Mouse (Mus musculus): ENCODE data around the gene Setx.
"Not testable (repeated sequence)": the region's sequence is repeated elsewhere in the genome, so short reads cannot be mapped to it uniquely, and the experiment has no call there.

Setx gene

DNA sequence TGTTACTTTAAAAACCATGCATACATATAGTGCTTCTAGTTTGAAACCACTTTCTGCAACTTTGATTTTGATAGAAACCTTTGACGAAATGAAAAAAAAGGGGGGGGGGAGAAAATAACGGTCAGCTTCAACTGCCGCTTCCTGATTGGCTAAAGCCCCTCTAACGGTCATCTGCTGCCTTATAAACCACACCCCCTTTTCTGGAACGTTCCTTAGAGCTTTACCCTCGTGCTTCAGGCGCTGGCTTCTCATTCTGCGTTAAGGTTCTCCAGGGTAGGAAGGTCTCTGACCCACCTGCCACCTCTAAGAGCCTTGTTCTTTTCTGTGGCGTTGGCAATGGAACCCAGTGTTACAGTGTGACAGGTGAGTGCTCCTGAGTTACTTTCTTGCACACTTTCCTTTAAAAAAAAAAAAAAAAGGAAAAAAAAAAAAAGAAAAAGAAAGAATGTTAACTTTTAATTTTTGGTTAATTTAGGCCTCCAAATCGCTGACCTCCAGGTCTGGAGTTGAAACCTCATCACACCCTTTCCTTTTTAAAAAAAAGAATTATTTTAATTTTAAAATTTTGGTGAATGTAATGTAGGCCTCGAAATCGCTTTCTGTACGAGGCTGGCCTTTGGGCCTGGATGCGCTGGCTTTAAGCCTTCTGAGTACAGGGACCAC, at the start of gene Setx:
Gene Setx (plus strand): TSS at position 275 of the 663 bp plus-strand sequence.
- peak; percentile 53 for DNase-seq (ENCODE audit: low read depth)

DNA sequence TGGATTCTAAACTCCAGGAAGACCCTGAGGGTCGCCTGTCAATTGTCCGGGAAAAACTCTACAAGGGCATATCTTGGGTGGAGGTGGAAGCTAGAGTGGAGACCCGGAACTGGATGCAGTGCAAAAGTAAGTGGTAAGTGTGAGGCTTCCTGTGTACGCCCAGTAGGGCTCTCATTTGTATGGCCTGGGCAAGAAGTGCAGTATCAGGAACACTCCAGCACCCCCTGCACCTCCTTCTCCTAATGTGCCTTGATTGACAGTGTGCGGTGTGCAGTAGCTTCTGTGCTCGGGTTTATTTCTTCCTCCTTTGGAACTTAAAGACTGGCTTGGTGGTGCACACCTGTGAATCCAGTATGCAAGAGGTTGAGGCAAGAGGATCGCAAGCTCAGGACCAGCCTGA, 49.3 kb upstream of the Setx start:
- no peak for DNase-seq (ENCODE audit: low read depth)

- DNase-seq (ENCODE audit: low read depth), result no peak
Measured at GRCm38 (mm10) chr2:29075331-29076070, 48.5 kb upstream of the Setx start.

- no peak for DNase-seq (ENCODE audit: low read depth)
Measured at GRCm38 (mm10) chr2:29076226-29076625, 47.8 kb upstream of the Setx start.

DNA sequence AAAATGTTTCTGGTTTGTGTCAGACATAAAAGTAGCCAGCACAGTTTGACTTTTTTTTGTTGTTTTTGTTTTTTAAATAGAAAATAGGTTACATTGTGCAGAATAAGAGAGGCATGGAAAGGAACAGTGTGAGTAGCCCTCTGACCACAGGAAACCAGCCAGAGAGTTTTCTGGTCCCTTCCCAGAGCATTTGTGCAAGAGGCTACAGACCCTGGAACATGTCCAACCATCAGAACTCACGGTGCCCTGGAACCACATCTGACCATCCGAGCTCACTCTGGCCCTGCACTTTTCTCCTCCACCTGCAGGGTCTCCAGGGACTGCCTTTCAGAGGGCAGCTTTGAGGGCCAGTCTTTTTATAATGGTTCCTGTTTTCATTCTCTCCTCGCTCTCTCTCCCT, 42.0 kb upstream of the Setx start:
- DNase-seq (ENCODE audit: low read depth), result no peak

DNA sequence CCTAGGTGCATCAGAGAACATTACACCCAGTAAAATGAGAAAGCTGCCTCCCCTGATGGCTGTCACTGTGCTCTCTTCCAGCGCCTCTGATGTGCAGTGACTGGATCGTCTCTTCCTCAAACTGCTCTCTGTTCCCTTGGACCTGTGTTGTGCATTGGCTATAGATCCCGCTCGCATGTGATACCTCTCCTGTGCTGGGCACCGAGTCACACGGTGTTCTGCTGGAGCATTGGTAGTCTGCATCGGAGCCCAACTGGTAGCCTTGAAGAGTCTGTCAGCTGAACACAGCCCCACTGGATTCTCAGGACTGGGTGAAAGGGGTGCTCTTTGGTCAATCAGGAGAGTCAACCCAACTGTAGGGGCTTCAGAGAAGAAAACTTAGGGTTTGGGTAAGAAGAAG, 38.0 kb upstream of the Setx start:
- no peak for DNase-seq (ENCODE audit: low read depth)

DNA sequence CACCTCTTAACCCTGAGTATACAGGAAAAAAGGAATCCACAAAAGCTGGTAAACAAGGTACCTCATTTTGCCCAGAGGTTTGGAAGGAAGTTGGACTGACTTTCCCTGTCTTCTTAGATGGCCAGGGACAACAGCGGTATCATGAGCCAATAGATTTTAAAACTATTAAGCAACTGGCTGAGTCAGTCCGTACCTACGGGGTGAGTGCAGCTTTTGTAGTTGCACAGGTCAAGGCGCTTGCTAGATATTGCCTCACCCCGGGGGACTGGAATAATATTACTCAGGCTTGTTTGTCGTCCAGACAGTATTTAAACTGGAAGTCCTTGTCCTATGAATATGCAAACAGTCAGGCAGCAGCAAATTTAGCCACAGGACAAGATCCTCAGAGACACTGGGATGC, 34.7 kb upstream of the Setx start:
- DNase-seq (ENCODE audit: low read depth), result not testable (repeated sequence)

DNA sequence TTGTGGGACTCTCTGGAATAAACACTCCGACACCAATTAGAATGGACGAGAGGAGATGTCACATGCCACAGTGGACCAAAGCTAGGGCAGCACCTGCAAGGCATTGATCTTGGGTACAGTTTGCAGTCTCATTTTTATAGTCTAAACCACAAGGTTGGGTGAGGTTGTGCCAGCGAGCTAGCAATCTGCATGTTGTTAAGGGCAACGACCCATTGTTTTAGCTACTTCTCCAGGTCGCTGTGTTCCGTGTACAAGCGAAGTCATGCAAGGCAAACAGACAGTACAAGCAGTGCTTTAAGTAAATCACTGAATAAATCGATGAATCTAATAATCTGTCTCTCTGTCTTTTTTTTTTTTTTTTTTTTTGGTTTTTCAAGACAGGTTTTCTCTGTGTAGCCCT, 28.3 kb upstream of the Setx start:
- DNase-seq (ENCODE audit: low read depth), result no peak

DNA sequence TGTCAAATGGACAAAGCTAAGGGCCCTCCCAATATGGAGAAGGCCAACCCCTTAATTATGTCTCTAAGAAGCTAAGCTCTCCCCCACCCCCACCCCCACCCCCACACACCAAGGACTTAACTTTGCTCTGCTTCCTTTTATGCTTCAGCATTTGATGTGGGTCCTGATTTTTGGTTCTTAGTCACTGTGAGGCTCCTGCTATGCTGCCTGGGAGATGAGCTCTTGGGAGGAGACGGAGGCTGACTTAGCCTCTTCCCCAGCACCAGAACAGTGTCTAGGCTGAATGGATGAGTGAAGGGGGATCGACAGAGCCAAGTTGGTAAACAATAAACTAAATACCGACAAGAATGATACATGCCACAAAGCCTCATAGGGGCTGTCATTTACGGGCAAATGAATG, 27.2 kb upstream of the Setx start:
- DNase-seq (ENCODE audit: low read depth), result no peak

- no peak for DNase-seq (ENCODE audit: low read depth)
Measured at GRCm38 (mm10) chr2:29097465-29097864, 26.5 kb upstream of the Setx start.

GRCm38 (mm10) chr2:29097955-29098354, 26.0 kb upstream of the Setx start:
- DNase-seq (ENCODE audit: low read depth), result not testable (repeated sequence)

DNA sequence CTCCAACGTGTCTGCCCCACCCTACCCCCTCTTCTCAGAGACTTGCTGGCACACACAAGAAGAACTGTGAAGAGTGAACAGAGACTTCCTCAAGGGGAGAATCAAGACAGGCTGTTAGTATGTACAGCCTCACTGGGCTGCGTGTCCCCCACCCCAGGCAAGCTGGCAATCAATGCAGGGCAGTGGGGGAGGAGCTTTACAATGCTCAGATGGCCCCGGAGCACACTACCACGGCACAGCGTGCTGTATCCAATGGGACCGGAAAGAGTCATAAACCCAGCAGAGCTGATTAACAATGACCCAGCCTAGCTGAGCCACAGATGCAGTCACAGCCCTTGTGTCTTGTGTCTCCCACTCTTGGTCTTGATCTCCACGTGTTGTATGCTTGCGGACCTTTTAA, 25.2 kb upstream of the Setx start:
- DNase-seq (ENCODE audit: low read depth), result no peak

- DNase-seq (ENCODE audit: low read depth), result no peak
Measured at GRCm38 (mm10) chr2:29099646-29100045, 24.3 kb upstream of the Setx start.

GRCm38 (mm10) chr2:29100822-29101534, 23.0 kb upstream of the Setx start:
- DNase-seq (ENCODE audit: low read depth), result peak; percentile 65

GRCm38 (mm10) chr2:29102416-29103377, 21.3 kb upstream of the Setx start:
- DNase-seq (ENCODE audit: low read depth), result not testable (repeated sequence)

DNA sequence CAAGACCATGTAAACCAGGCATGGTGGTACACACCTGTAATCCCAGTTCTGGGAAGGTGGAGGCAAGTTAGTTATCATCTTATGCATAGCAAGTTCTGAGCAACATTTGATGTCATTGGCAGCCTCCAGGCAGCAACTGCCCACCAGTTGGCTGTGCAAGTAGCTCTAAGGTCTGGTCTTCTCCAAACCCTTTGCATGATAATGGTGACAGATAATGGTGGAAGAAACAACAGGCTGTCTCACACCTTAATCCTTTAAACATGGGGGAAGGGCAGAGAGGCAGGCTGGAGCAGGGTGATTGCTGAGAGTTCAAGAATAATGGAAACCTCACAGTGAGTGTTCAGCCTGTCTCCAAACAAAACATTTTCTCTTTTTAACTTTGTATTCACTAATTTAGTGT, 3.0 kb upstream of the Setx start:
- no peak for DNase-seq (ENCODE audit: low read depth)

GRCm38 (mm10) chr2:29122446-29122845, 1.5 kb upstream of the Setx start:
- DNase-seq (ENCODE audit: low read depth), result peak; percentile 64

- no peak for DNase-seq (ENCODE audit: low read depth)
Measured at GRCm38 (mm10) chr2:29124571-29124935, 572 bp downstream of the Setx start.

GRCm38 (mm10) chr2:29124936-29125701, 1.1 kb downstream of the Setx start:
- peak; percentile 100 for DNase-seq (ENCODE audit: low read depth)

GRCm38 (mm10) chr2:29130118-29130899, 6.3 kb downstream of the Setx start:
- DNase-seq (ENCODE audit: low read depth), result peak; percentile 52
